Mouse (Mus musculus): Measurements from ENCODE around the gene Mep1a. TPM values are rescaled to one million over a fixed set of nuclear protein-coding genes. Genes with fewer than 3 reads are reported as not detected.

The Mep1a gene
- polyA plus RNA-seq (2017; shearing (Covaris generic)) = not detected

GRCm38 (mm10) chr17:43502592-43502991 lies at the start of gene Mep1a:
Gene Mep1a (minus strand): TSS chr17:43502812.

GRCm38 (mm10) chr17:43543539-43543938 lies 40.9 kb upstream of the Mep1a start, which contains the start of gene Ankrd66:
Gene Ankrd66 (minus strand): TSS chr17:43543639.

Other genes starting within 250 kb of the Mep1a start
- gene Adgrf1, start 232.5 kb downstream of the Mep1a start, polyA plus RNA-seq (2017; shearing (Covaris generic)) = not detected
- not detected for gene Adgrf5, start 142.4 kb downstream of the Mep1a start, polyA plus RNA-seq (2017; shearing (Covaris generic))
- not detected for gene Ankrd66, start 40.8 kb upstream of the Mep1a start, polyA plus RNA-seq (2017; shearing (Covaris generic))
- 0.19 TPM for gene Pla2g7, start 65.3 kb upstream of the Mep1a start, polyA plus RNA-seq (2017; shearing (Covaris generic))
- not detected for gene Tdrd6, start 127.5 kb upstream of the Mep1a start, polyA plus RNA-seq (2017; shearing (Covaris generic))
- gene Slc25a27, start 164.4 kb upstream of the Mep1a start, polyA plus RNA-seq (2017; shearing (Covaris generic)) = 19.9 TPM
- 1.2 TPM for gene Cyp39a1, start 164.6 kb upstream of the Mep1a start, polyA plus RNA-seq (2017; shearing (Covaris generic))

Data from naive thymus-derived CD4-positive, alpha-beta T cell, adult 5 months (primary cell).